Comparison of ENCODE assay signal across 8 mouse cellular contexts in the genomic region with DNA sequence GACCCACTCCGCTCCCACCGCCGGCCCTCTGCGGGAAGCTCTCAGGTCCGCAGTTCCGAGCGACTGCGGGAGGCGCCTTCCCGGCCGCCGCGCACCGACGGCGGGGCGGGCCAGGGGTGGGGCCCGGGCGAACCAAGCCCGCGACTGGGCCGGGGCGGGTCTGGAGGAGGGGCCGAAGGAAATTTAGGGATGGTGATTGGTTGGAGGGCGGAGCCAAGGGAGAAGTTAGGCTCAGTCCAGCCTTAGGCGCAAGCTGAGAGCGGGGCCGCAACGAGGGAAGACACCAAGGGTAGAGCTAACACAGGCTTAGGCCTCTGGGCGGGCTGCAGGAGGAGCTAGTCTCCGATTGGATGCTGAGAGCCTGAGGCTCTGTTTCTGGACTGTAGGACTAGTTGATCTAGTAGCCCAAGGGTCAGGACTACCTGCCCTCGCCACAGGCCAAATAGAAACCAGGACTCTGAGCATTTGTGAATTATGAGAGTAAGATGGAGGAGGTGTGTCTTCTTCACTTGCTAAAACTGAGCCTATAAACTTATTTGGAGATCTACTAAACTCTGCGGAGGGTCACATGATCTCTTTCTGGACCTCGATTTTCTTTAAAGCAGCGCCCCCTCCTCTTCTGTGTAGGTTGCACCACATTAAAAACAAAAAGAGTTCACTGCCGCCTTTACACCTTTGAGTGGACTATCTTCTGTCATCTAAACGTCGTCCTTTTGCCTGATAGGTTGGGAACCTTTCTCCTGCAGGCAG. TPM values are rescaled to one million over a fixed set of nuclear protein-coding genes. Genes with fewer than 3 reads are reported as not detected.
DNase-seq lines count a peak whose midpoint lies in the region; ATAC-seq and TF ChIP-seq lines count a peak whose summit lies in the region.

Gene Gnai2 (minus strand): TSS at position 89 of the 750 bp plus-strand sequence.

- TF ChIP-seq RAD21 in MEL (IDR thresholded peaks at IDR 0.05; ENCODE audit: low read depth, low read length): no peak

- TF ChIP-seq CTCF in MEL (IDR thresholded peaks at IDR 0.05 in 2 of 3, conservative IDR thresholded peaks at IDR 0.05 in 1 of 3; ENCODE audit: control insufficient read depth in 1 of 3, insufficient read depth in 1 of 3, low read depth in 2 of 3, low read length in 3 of 3, poor library complexity in 1 of 3, severe bottlenecking in 1 of 3): peak in 1 of 3 experiments; percentile 23; a peak in 1 of 6 replicates

- H3K9me3 ChIP-seq in MEL (replicated peaks; ENCODE audit: insufficient read depth, low read length): no peaks in the 10 kb centered on the region
- no peaks in the 10 kb centered on the region for H3K9me3 ChIP-seq in lung, embryonic 16.5 days (ENCODE audit: control insufficient read depth, low read length)

- WGBS in lung, embryonic 16.5 days: 2% methylated on average over 35 of the region's 38 CpGs

- TF ChIP-seq POLR2A in MEL (IDR thresholded peaks at IDR 0.05; ENCODE audit: control insufficient read depth in 1 of 2, insufficient read depth in 1 of 2, low read depth in 1 of 2, low read length in 2 of 2, poor library complexity in 1 of 2): peak in 1 of 2 experiments; percentile 80; a peak in 3 of 4 replicates

- H3K4me3 ChIP-seq in MEL (ENCODE audit: control insufficient read depth in 1 of 2, insufficient read depth in 1 of 2, low read depth in 2 of 2, low read length in 2 of 2): peak within 1 kb of the TSS; percentile 73 to 88
- H3K4me3 ChIP-seq in lung, embryonic 16.5 days (ENCODE audit: low read length): peak within 1 kb of the TSS; percentile 96

- H3K4me1 ChIP-seq in MEL (ENCODE audit: control insufficient read depth in 1 of 2, insufficient read depth in 2 of 2, low read length in 2 of 2): peaks cover 0 to 23% of the 10 kb centered on the region in 2 experiments; a peak in 2 of 4 replicates
- peaks cover 34% of the 10 kb centered on the region for H3K4me1 ChIP-seq in lung, embryonic 16.5 days (replicated peaks; ENCODE audit: control insufficient read depth, insufficient read depth, low read length)

- no peak for TF ChIP-seq EP300 in MEL (IDR thresholded peaks at IDR 0.05; ENCODE audit: low read depth in 1 of 2, low read length in 2 of 2)

- ATAC-seq in hematopoietic stem cell, adult 5-6 weeks (replicated peaks in 1 of 2; ENCODE audit: insufficient read depth in 1 of 2, low FRiP score in 2 of 2, low TSS enrichment in 1 of 2, low read depth in 1 of 2, poor library complexity in 2 of 2, severe bottlenecking in 2 of 2): peak; percentile 85 to 88
- ATAC-seq in lung, embryonic 16.5 days (ENCODE audit: low read depth): peak; percentile 96

- H3K9ac ChIP-seq in MEL (ENCODE audit: control insufficient read depth, low read depth, low read length, poor library complexity, severe bottlenecking): peak within 1 kb of the TSS; percentile 98
- peak within 1 kb of the TSS; percentile 98 for H3K9ac ChIP-seq in lung, embryonic 16.5 days (ENCODE audit: low read length)

- H3K27ac ChIP-seq in MEL (ENCODE audit: control insufficient read depth, low read depth, low read length): peak within 1 kb of the TSS; percentile 94
- H3K27ac ChIP-seq in lung, embryonic 16.5 days (ENCODE audit: low read length): peak within 1 kb of the TSS; percentile 95

- no peaks in the 10 kb centered on the region for H3K27me3 ChIP-seq in MEL (ENCODE audit: control insufficient read depth in 1 of 2, insufficient read depth in 2 of 2, low read length in 2 of 2)
- H3K27me3 ChIP-seq in lung, embryonic 16.5 days (ENCODE audit: control insufficient read depth, insufficient read depth, low read depth, low read length): no peaks in the 10 kb centered on the region

- peaks cover 44% of the 10 kb centered on the region for H3K79me2 ChIP-seq in MEL (ENCODE audit: control insufficient read depth, insufficient read depth, low read length, poor library complexity)

- H3K4me2 ChIP-seq in lung, embryonic 16.5 days (ENCODE audit: low read depth, low read length): peak within 1 kb of the TSS; percentile 97

- peak; percentile 98 for DNase-seq in MEL (ENCODE audit: low read depth, low spot score)
- peak; percentile 94 for DNase-seq in cerebellum, adult 8-10 months
- DNase-seq in forelimb bud, embryonic 11.5 days (ENCODE audit: low read depth, low spot score): peak; percentile 97
- DNase-seq in layer of hippocampus, adult 9-10 months (ENCODE audit: low spot score): peak; percentile 84
- peak; percentile 90 for DNase-seq in ovary, postnatal 10 days (ENCODE audit: low spot score)
- peak; percentile 98 for DNase-seq in thymus, postnatal 14 days

- H3K36me3 ChIP-seq in MEL (ENCODE audit: control insufficient read depth in 1 of 2, insufficient read depth in 2 of 2, low read length in 2 of 2): peaks cover 0 to 12% of the 10 kb centered on the region in 2 experiments; a peak in 2 of 4 replicates
- H3K36me3 ChIP-seq in lung, embryonic 16.5 days (ENCODE audit: control insufficient read depth, insufficient read depth, low read length): 0 out of 2 replicates have a peak, but pooled peaks cover 4% of the 10 kb centered on the region

TF ChIP-seq in MEL, 35 proteins besides CTCF, POLR2A, EP300 and RAD21:
- TF ChIP-seq MAFK (IDR thresholded peaks at IDR 0.05; ENCODE audit: borderline replicate concordance, low read depth, low read length) (no peak), ZC3H11A (IDR thresholded peaks at IDR 0.05; ENCODE audit: low read depth, low read length) (no peak), POLR2AphosphoS2 (IDR thresholded peaks at IDR 0.05; ENCODE audit: low read length) (peak; percentile 56; the same call in 1 of the 2 replicates), ZNF384 (IDR thresholded peaks at IDR 0.05; ENCODE audit: low read depth, low read length) (no peak), USF1 (IDR thresholded peaks at IDR 0.05; ENCODE audit: low read depth, low read length) (peak; percentile 92), JUND (IDR thresholded peaks at IDR 0.05; ENCODE audit: low read depth, low read length) (no peak), TBP (IDR thresholded peaks at IDR 0.05; ENCODE audit: low read depth, low read length) (peak; percentile 79), TCF12 (IDR thresholded peaks at IDR 0.05; ENCODE audit: low read depth, low read length) (peak; percentile 79), UBTF (IDR thresholded peaks at IDR 0.05; ENCODE audit: borderline replicate concordance, insufficient read depth, low read depth, low read length) (no peak), SIN3A (IDR thresholded peaks at IDR 0.05; ENCODE audit: low read length) (peak; percentile 40), NELFE (IDR thresholded peaks at IDR 0.05; ENCODE audit: low read depth, low read length) (peak; percentile 84), MAZ (IDR thresholded peaks at IDR 0.05; ENCODE audit: low read depth, low read length) (no peak; the same call in none of the 2 replicates), TAL1 (IDR thresholded peaks at IDR 0.05; ENCODE audit: low read length) (no peak), HCFC1 (IDR thresholded peaks at IDR 0.05; ENCODE audit: low read depth, low read length) (peak; percentile 31), POLR2AphosphoS5 (IDR thresholded peaks at IDR 0.05; ENCODE audit: borderline replicate concordance, low read depth, low read length) (no peak), CHD2 (IDR thresholded peaks at IDR 0.05; ENCODE audit: low read length) (no peak), GABPA (IDR thresholded peaks at IDR 0.05; ENCODE audit: low read depth, low read length) (no peak), MYB (IDR thresholded peaks at IDR 0.05; ENCODE audit: low read depth, low read length) (no peak), USF2 (IDR thresholded peaks at IDR 0.05; ENCODE audit: borderline replicate concordance in 1 of 2, insufficient read depth in 1 of 2, low read depth in 1 of 2, low read length in 2 of 2) (peak; percentile 10 to 68; a peak in 1 of 4 replicates), MXI1 (IDR thresholded peaks at IDR 0.05; ENCODE audit: low read depth, low read length) (no peak; the same call in 1 of the 2 replicates), MAX (IDR thresholded peaks at IDR 0.05; ENCODE audit: low read length) (peak; percentile 47; the same call in 1 of the 2 replicates), ELF1 (IDR thresholded peaks at IDR 0.05; ENCODE audit: low read depth, low read length) (peak; percentile 38; the same call in 1 of the 2 replicates), ZMIZ1 (IDR thresholded peaks at IDR 0.05; ENCODE audit: low read depth, low read length) (peak; percentile 93), GATA1 (IDR thresholded peaks at IDR 0.05; ENCODE audit: low read depth, low read length) (no peak), SMC3 (IDR thresholded peaks at IDR 0.05; ENCODE audit: low read depth, low read length) (no peak), MEF2A (IDR thresholded peaks at IDR 0.05; ENCODE audit: extremely low read depth, insufficient replicate concordance, low read depth, low read length, poor library complexity, severe bottlenecking) (no peak)
TF ChIP-seq in MEL: peak in this region for 11.

RNA-seq across cellular contexts. Expression of gene Gnai2, which starts in this region (rescaled TPM):
- total RNA-seq in MEL (2012; rRNA removed): 129 and 131 TPM in 2 replicates
- polyA plus RNA-seq in MEL (2012; ENCODE audit: insufficient read depth in 1 of 2, insufficient read length in 2 of 2, low read depth in 1 of 2, low replicate concordance in 2 of 2, missing spikeins in 1 of 2): 100 to 1,000 TPM; 137 to 335 TPM
- 345 and 415 TPM in 2 replicates for total RNA-seq in hematopoietic stem cell, adult 5-6 weeks (2017)
- 457 and 458 TPM in 2 replicates for polyA plus RNA-seq in lung, embryonic 16.5 days (2015; fragmentation: Nextera tagmentation; extraction: Ambion mirVana)

Comparison
In these comparisons a context has a peak if more than half of its experiments do, and no peak if none do; other contexts are left out.
1. Peak in every context shown above with its lines: DNase-seq, ATAC-seq, H3K4me3 ChIP-seq and H3K27ac ChIP-seq.